Mouse (Mus musculus) T-helper 17 cell (primary cell): Measurements from ENCODE around the gene Irf2bp1.

Source experiments
- in situ Hi-C, 2 experiments: fragments of 300-600 bp; cut with MboI, MseI; formaldehyde crosslinking; loops; 1 replicate in 1 of 2; 2 replicates in 1 of 2; pipeline ENCODE4 v1.15.1; 2025; ENCODE audit warnings: high pct_unique_total_duplicates in 2 of 2

Irf2bp1 gene

GRCm38 (mm10) chr7:18998835-18999234 lies 5.0 kb upstream of the Irf2bp1 start:
- in situ Hi-C loops, result no loop called here

DNA sequence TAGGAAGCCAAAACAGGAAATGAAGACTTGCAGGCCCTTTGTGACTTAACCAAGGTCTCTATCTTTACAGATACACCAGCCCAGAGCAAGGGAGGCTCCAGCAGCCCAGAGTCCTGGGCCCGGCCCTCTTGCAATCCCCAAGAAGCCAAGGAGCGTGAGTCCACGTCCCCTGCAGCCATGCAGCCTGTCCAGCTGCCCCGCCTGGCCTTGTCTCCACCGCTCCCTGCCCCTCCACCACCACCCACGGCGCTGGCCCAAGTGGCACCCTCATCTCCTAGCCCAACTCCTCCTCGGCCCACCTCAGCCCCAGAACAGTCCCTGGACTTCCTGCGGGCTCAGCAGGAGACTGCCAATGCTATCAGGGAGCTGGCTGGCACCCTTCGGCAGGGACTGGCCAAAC lies 3.4 kb upstream of the Irf2bp1 start:
- in situ Hi-C loops, result no loop called here

GRCm38 (mm10) chr7:19001066-19001806 lies 2.6 kb upstream of the Irf2bp1 start:
- in situ Hi-C loops, result no loop called here

- in situ Hi-C loops, result no loop called here
These were observed 2.1 kb upstream of the Irf2bp1 start for GRCm38 (mm10) chr7:19001807-19002085.

- in situ Hi-C loops, result no loop called here
These were observed 1.7 kb upstream of the Irf2bp1 start for GRCm38 (mm10) chr7:19002115-19002514.

DNA sequence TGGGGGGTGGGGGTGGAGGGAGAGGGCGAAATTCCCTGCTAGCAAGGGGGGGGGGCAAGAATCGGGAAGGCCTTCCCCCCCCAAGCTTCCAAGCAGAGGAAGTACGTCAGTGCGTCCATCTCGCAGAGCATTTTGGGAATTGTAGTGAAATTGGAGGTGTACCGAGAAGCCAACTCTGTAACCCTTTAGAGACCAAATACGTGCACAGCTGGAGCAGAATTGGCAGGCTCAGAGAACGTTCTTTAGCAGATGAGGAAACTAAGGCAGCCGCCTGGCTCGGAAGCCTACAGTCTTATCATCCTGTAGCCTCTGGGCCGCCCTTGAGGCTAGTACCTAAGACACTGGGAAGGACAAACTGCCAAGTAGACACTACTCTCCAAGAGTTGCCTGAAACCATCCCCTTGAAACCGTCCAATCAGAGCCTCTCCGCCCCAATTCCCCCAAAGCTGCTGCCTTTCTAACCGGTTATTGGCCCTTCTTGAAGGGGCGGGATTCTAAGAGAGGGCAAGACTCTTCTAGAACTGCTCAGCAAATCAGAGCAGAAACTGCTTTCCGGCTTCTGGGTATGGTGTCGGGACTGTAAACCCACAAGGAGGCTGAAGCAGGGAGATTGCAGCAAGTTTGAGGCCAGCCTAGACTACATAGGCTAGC lies 871 bp upstream of the Irf2bp1 start:
- in situ Hi-C loops, result no loop called here

DNA sequence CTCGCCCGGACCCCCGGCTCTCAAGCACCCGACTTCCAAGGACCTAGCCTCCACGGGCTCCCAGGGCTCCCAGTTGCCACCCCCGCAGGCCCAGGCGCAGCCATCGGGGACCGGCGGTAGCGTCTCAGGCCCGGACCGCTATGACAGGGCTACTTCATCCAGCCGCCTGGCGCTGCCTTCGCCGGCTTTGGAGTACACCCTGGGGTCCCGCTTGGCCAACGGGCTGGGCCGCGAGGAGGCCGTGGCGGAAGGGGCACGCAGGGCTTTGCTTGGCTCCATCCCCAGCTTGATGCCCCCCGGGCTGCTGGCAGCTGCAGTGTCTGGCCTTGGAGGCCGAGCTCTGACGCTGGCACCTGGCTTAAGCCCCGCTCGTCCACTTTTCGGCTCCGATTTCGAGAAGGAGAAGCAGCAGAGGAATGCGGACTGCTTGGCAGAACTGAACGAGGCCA lies 811 bp downstream of the Irf2bp1 start:
- in situ Hi-C loops, result no loop called here

- in situ Hi-C loops, result no loop called here
These were observed 1.7 kb downstream of the Irf2bp1 start for GRCm38 (mm10) chr7:19005417-19006121.

GRCm38 (mm10) chr7:19006476-19006875 lies 2.6 kb downstream of the Irf2bp1 start:
- in situ Hi-C loops, result no loop called here

DNA sequence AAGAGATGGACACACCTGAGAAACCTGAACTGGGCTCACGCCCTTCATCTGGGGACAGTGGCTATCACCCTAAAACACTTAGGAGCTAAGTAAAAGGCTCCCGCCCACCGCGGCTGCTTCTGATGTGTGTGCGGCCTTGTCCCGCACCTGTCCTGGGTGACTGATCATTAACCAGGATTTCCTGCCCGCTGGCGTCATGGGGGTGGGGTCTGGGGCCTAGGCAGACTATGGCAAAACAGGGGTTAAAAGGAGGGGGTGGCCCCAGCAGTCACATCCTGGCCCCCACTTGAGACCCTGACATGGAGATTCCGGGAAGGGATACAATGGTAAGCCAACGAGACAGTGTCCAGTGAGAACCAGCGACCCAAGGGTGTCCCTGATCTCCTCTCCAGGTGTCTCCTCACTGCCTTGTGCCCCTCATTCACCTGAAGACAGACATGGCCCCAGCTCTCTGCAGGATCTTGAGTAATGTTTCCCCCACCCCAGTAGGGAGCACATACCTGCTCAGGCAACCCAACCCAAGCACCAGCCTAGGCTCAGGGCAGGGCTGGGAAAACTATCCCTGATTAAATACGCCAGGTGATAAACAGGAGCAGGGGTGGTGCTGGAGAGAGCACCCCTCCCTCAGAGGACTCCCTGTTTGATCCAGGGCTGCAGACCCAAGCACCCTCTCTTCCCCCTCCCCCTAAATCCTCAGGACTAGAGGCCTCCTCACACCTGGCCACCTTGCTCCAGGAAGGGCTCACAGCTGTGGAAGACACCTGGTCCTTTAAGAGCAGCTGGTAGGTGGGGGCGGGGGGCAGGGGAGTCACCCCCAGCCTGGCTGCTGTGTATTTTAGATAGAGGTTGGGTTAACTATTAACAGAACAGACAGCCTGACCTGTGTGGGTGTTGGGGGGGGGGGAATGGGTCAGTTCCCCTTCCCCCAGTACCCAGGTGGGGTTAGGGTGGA lies 3.5 kb downstream of the Irf2bp1 start:
- in situ Hi-C loops, result no loop called here

DNA sequence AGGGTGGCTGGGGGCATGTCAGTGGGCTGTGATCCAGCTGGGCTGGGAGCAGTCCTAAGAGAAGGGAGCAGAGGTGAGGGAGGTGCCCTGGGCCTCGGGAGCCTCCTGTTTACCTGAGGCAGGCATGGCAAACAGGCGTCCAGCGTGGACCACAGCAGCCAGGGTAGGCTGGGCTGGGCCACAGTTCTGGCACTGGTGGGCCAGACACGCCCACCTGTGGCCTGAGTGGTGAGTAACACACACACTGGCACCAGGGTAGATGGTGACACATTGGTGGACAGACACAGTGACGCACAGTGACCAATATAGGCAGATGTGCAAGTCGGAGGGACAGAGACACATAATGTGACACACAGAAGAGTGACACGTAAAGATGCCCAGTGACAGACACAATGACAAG lies 6.7 kb downstream of the Irf2bp1 start:
- in situ Hi-C loops, result no loop called here

- in situ Hi-C loops, result no loop called here
These were observed 8.3 kb downstream of the Irf2bp1 start for GRCm38 (mm10) chr7:19012025-19012621.

GRCm38 (mm10) chr7:19012882-19013281 lies 9.0 kb downstream of the Irf2bp1 start:
- in situ Hi-C loops, result no loop called here

DNA sequence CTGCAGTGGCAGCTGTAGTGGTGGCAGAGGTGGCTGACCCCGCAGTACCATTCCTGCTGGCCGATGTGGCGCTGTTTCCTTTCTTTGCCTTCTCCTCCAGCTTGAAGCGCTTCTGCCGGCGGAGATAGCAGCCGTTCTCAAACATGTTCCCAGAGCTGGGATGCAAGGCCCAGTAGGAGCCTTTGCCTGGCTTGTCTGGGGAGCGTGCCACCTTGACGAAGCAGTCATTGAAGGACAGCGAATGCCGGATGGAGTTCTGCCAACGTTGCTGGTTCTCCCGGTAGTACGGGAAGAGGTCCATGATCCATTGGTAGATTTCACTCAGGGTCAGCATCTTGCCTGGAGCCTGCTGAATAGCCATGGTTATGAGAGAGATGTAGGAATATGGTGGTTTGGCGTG lies 10.6 kb downstream of the Irf2bp1 start:
- in situ Hi-C loops, result no loop called here

GRCm38 (mm10) chr7:19016042-19016441 lies 12.2 kb downstream of the Irf2bp1 start:
- in situ Hi-C loops, result no loop called here

- in situ Hi-C loops, result no loop called here
These were observed 14.1 kb downstream of the Irf2bp1 start for GRCm38 (mm10) chr7:19017909-19018308.

DNA sequence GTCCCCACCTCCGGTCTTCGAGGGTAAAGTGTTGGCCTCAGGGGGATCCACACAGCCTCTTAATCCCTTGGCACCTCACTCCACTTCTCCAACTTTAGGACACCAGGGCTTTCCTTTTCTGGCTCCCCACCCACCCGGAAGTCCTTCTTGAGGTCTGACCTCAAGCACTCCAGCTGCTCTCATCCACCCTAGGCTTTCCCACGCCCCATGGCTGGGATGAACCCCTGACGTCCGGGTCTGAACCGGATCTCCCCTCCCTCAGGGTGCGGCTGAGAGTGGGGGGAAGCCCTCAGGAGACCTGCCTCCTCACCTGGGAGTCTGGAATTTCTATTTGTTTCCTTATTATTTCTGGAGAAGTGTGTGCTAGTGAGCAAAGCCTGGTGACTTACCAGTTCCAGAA lies 17.2 kb downstream of the Irf2bp1 start:
- in situ Hi-C loops, result no loop called here

DNA sequence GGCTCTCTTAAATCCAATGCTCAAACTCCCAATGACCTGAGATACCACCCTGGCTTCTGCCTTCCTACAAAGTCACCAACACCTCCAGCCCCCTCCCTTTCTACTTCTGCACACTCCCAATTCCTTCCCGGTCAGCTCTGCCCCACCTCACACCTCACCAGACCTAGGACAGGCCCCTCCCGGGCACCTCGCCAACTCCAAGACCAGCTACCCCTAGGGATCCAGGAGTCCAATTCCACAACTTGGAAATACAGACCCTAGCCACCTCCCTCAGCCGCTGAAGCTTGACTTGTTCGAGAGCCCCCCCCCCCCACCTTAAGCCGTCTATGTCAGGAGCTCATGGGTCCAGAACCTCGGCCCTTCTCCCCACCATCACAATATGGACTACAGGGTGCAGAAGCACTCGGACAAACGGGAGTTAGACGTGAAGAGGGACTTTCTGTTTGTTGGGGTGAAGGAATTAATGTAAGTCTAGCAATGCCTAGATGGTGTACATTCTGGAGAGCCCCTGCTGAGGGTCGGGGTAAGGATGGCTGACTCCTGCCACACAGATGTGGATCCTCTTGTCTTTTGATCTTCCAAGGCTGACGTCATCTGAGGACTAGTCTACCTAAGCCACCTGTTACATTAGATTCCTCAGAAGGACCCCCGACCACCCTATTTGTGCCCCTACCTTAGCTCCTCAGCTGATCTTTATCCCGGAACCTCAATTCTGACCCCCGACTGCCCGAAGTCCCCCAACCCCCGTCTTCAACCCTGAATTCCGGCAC lies 18.5 kb downstream of the Irf2bp1 start:
- in situ Hi-C loops, result no loop called here

- in situ Hi-C loops, result no loop called here
These were observed 19.5 kb downstream of the Irf2bp1 start, which contains the start of gene Foxa3 for GRCm38 (mm10) chr7:19023357-19023814. Foxa3 (minus strand) TSS chr7:19023538.

- in situ Hi-C loops, result no loop called here
These were observed 20.3 kb downstream of the Irf2bp1 start, which contains the start of gene Sympk for GRCm38 (mm10) chr7:19024096-19024506. Sympk (plus strand) TSS chr7:19024377.
